Mouse (Mus musculus) kidney, postnatal 10 days (tissue): ENCODE measurements around the gene Gpsm1.

ENCODE experiments used
- DNase-seq: peaks from one replicate; pipeline ENCODE4 v3.0.0; 2021; ENCODE audit warnings: mixed read lengths

The Gpsm1 gene

DNA sequence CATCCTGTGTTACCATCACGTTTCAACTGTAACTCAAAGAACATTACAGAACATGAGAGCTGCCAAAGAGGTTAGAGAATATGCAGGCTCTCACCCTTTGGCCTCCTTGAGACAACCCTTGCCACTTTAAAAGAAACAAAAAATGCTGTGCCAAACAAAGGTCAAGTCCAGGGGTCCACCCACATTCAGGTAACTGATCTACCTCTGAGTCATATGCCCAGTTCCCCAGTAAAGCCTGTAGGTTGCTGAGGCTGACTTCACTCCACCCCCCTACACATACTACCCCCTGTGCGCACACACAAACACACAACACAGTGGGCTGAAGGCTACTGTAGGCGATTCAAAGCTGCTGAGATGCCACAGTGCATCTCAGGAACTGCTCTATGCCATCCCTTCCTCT is 72.4 kb downstream of the Gpsm1 start:
- DNase-seq = no peak

GRCm38 (mm10) chr2:26388682-26389153 is 73.4 kb downstream of the Gpsm1 start:
- peak; percentile 50 for DNase-seq

- peak; percentile 94 for DNase-seq
Measured at GRCm38 (mm10) chr2:26389154-26389690, 73.9 kb downstream of the Gpsm1 start, which contains the start of the genes Entr1 and Pmpca. Gene Entr1, minus strand, starts transcription at chr2:26389316. Gene Pmpca, plus strand, starts transcription at chr2:26389339.

DNA sequence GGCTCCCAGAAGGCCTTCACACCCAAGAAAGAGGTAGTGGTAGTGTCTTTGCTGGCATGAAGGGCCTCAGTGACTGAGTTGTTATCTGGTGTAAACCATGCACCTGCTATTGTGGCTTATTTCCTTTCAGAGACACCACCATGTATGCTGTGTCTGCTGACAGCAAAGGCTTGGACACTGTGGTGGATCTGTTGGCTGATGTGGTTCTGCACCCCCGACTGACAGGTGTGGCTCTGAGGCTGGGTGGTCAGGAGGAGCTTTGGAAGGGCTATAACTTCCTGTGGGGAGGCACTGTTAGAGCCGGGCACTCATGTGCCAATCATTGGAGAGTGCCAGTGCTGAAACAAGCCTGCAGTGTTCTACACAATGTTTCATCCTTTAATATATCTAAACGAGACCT is 75.6 kb downstream of the Gpsm1 start:
- no peak for DNase-seq

DNA sequence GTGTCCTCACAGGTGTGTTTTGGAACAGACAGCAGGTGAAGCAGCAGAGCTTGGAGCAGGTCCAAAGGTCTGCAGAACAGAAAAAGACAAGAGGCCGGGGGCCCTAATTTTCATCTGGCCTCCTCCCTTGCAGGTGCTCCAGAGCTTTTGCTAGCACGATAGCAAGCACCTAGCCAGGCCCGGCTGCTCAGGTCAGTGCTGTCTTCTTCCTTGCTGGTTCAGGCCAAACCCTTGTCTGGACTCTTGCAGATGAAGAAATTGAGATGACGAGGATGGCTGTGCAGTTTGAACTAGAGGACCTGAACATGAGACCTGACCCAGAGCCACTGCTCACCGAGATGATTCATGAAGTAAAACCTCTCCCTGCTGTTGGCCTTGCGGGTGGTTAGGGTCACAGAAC is 76.3 kb downstream of the Gpsm1 start:
- DNase-seq = no peak
